17 mouse cellular contexts compared by ENCODE assay signal in genomic region chr4:151545452-151545851, GRCm38 (mm10).
"Had no signal": no experiment of that assay in that cellular context is flagged by ENCODE, and none has a peak within 500 bp of the region (broad histone marks: within the 10 kb centered on the region; RNA-seq: fewer than 3 reads in every experiment).

No protein-coding gene starts in this region.

- H3K9ac ChIP-seq: lung, embryonic 15.5 days; midbrain, embryonic 13.5 days; midbrain, embryonic 15.5 days; neural tube, embryonic 12.5 days; stomach, embryonic 15.5 days had no signal

- H3K4me3 ChIP-seq: lung, embryonic 15.5 days; megakaryocyte, embryonic 14.5 days; midbrain, embryonic 13.5 days; midbrain, embryonic 15.5 days; neural tube, embryonic 12.5 days; stomach, embryonic 15.5 days had no signal

- H3K27me3 ChIP-seq: lung, embryonic 15.5 days; midbrain, embryonic 13.5 days; midbrain, embryonic 15.5 days; neural tube, embryonic 12.5 days; stomach, embryonic 15.5 days had no signal

- H3K4me1 ChIP-seq: lung, embryonic 15.5 days; midbrain, embryonic 15.5 days had no signal

- H3K27ac ChIP-seq: lung, embryonic 15.5 days; macrophage; midbrain, embryonic 13.5 days; midbrain, embryonic 15.5 days; neural tube, embryonic 12.5 days; stomach, embryonic 15.5 days; stomach, postnatal 0 days had no signal

- H3K36me3 ChIP-seq: lung, embryonic 15.5 days; midbrain, embryonic 13.5 days; midbrain, embryonic 15.5 days; neural tube, embryonic 12.5 days; stomach, embryonic 15.5 days had no signal

- DNase-seq: lung, adult 2 months; lung, postnatal 14 days; lung, postnatal 36 days; right cerebral cortex, postnatal 14 days; thymus, adult 2 months; thymus, postnatal 25 days; thymus, postnatal 4 days had no signal

- ATAC-seq: lung, postnatal 0 days; midbrain, embryonic 13.5 days; midbrain, embryonic 15.5 days had no signal

- H3K9me3 ChIP-seq: lung, embryonic 15.5 days; midbrain, embryonic 13.5 days; midbrain, embryonic 15.5 days; neural tube, embryonic 12.5 days; stomach, embryonic 15.5 days had no signal

- H3K4me2 ChIP-seq: lung, embryonic 15.5 days; midbrain, embryonic 11.5 days; midbrain, embryonic 13.5 days; midbrain, embryonic 15.5 days; neural tube, embryonic 12.5 days; stomach, embryonic 15.5 days had no signal
